Mouse (Mus musculus) cerebellum, postnatal 10 days (tissue): ENCODE data around the gene Carmil2.

Experiments used
- DNase-seq, 2 experiments: peaks; one replicate each; pipeline ENCODE4 v3.0.0; 2021; ENCODE audit warnings: mixed read lengths in 2 of 2

Carmil2 gene

DNA sequence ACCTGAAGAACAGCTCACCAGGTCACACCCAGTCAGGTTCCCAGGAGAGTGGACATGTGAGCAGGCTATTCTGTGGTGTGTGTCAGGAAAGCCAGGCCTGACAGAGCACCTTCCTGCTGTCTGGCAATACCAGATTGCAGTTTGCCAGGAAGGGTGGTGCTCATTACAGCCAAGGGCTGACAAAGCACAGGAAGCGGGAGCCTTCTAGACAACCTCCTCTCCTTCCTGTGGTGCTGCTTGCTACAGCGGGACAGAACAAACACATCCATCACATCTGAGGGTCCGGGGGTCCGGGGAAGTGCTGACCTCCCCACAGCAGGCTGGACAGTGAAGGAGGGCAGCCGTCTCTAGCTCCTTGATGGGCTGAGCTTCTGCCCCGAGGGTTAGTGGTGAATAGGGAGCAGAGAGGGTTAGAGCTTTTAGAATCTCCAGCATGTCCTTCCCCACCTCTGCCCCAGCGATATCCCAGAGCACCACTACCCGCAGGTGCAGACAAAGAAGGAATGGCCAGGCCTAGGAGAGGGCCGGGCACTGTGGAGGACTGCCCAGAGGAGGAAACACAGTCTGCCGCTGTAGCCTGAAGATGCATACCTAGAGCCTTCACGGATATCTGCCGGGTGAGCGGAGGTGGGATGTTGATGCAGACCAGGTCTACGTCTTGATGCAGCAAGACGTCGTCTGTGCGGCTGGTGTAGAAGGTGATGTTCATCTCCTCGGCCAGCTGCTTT lies 41.5 kb downstream of the Carmil2 start:
- no peak for DNase-seq

DNA sequence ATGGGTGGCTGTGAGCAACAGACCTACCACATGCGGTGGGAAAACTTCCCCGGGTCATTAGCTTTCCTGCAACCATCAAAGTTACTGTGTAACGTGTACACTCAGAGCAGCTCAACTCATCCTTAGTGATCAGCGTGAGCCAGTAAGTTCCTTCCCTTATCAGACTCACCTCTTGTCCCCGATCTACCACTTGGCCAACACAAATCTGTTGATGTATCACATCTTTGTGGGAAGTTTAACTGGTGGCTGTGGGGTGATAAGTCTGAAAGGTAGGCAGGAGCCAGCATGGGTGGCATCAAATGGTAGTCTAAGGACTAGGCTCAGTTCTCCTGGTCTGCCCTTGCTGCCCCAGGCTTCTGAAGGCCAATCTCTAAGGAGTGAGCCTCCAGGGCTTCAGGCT lies 46.1 kb downstream of the Carmil2 start:
- DNase-seq, result no peak

DNA sequence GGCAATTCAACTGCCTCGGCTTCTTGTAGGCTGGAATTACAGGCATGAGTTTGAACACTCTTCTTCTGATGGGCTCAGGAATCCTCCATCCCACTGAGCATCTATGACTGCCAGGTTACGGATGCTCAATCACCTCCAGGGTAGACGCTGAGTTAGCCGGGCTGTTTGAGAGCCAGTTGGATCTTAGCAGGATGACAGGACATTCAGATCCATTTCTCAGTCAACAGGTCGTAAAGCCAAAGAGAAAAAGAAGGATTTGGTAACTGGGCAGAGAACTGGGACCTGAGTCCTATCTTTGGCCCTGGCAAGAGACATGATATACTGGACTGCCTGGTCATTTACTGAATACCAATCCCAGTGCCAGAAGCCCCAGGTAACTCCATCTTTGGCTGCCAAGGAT lies 53.1 kb downstream of the Carmil2 start:
- DNase-seq, result no peak

DNA sequence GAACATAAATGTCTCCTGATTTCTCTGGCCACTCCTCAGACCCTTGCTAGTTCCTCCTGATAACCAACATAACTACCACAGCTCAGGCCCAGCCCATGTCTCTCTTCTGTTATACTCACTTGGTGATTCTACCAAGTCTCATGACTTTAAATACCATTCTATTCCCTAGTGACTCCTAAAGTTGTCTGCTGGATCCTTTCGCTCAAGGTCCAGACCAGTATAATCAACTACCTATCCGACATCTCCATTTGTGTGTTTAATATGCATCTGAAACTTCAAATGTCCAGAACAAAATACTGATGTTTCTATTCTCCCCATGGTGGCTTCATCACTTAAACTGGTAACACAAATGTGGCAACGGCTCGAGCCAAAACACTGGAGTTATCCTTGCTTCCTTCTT lies 57.2 kb downstream of the Carmil2 start:
- no peak for DNase-seq
